Mouse (Mus musculus): ENCODE measurements around the gene Psg21.

- no peak for TF ChIP-seq CTCF (IDR thresholded peaks at IDR 0.05; ENCODE audit: low read depth, low read length)
- TF ChIP-seq POLR2A (IDR thresholded peaks at IDR 0.05; ENCODE audit: borderline replicate concordance, low read depth, low read length): no peak
These were observed 23.2 kb upstream of the Psg21 start for GRCm38 (mm10) chr7:18679772-18680171.

Data from bone marrow macrophage, adult 2 months (primary cell).